Mouse (Mus musculus): ENCODE measurements around the gene Krt83. TPM values are rescaled to one million over a fixed set of nuclear protein-coding genes. Genes with fewer than 3 reads are reported as not detected.

The Krt83 gene
- polyA plus RNA-seq, 1 experiment from 2014 or later: not detected

Other genes starting within 250 kb of the Krt83 start
- 4.5 and 5.0 TPM in 2 replicates for gene Nr4a1, start 237.2 kb downstream of the Krt83 start, polyA plus RNA-seq (2014; fragmentation: Nextera tagmentation; extraction: Ambion mirVana)
- gene Atg101, start 207.2 kb downstream of the Krt83 start, polyA plus RNA-seq (2014; fragmentation: Nextera tagmentation; extraction: Ambion mirVana): 71.8 and 76.5 TPM in 2 replicates
- 25.8 and 28.2 TPM in 2 replicates for gene 6030408B16Rik, start 198.3 kb downstream of the Krt83 start, polyA plus RNA-seq (2014; fragmentation: Nextera tagmentation; extraction: Ambion mirVana)
- 2.4 and 3.6 TPM in 2 replicates for gene Krt80, start 121.3 kb downstream of the Krt83 start, polyA plus RNA-seq (2014; fragmentation: Nextera tagmentation; extraction: Ambion mirVana)
- gene Krt7, start 80.5 kb downstream of the Krt83 start, polyA plus RNA-seq (2014; fragmentation: Nextera tagmentation; extraction: Ambion mirVana): 34.6 and 44.0 TPM in 2 replicates
- not detected in 2 replicates for gene Krt87, start 52.7 kb downstream of the Krt83 start, polyA plus RNA-seq (2014; fragmentation: Nextera tagmentation; extraction: Ambion mirVana)
- 0.21 TPM in 1 of 2 replicates, not detected in the other for gene Krt88, start 43.8 kb downstream of the Krt83 start, polyA plus RNA-seq (2014; fragmentation: Nextera tagmentation; extraction: Ambion mirVana)
- gene Krt81, start 27.8 kb downstream of the Krt83 start, polyA plus RNA-seq (2014; fragmentation: Nextera tagmentation; extraction: Ambion mirVana): not detected in 2 replicates
- gene Krt86, start 18.0 kb downstream of the Krt83 start, polyA plus RNA-seq (2014; fragmentation: Nextera tagmentation; extraction: Ambion mirVana): not detected in 2 replicates
- gene Gm49425, start 25.7 kb upstream of the Krt83 start, polyA plus RNA-seq (2014; fragmentation: Nextera tagmentation; extraction: Ambion mirVana): not detected in 2 replicates
- not detected in 2 replicates for gene Krt84, start 41.3 kb upstream of the Krt83 start, polyA plus RNA-seq (2014; fragmentation: Nextera tagmentation; extraction: Ambion mirVana)
- gene Krt82, start 59.2 kb upstream of the Krt83 start, polyA plus RNA-seq (2014; fragmentation: Nextera tagmentation; extraction: Ambion mirVana): not detected in 2 replicates
- gene Krt90, start 71.4 kb upstream of the Krt83 start, polyA plus RNA-seq (2014; fragmentation: Nextera tagmentation; extraction: Ambion mirVana): 0.17 and 0.22 TPM in 2 replicates
- 0.11 and 0.23 TPM in 2 replicates for gene Krt75, start 82.4 kb upstream of the Krt83 start, polyA plus RNA-seq (2014; fragmentation: Nextera tagmentation; extraction: Ambion mirVana)
- gene Gm5414, start 136.7 kb upstream of the Krt83 start, polyA plus RNA-seq (2014; fragmentation: Nextera tagmentation; extraction: Ambion mirVana): not detected in 2 replicates
- gene Gm5478, start 155.9 kb upstream of the Krt83 start, polyA plus RNA-seq (2014; fragmentation: Nextera tagmentation; extraction: Ambion mirVana): not detected in 2 replicates
- gene Krt6b, start 188.8 kb upstream of the Krt83 start, polyA plus RNA-seq (2014; fragmentation: Nextera tagmentation; extraction: Ambion mirVana): not detected in 2 replicates
- gene Krt6a, start 202.8 kb upstream of the Krt83 start, polyA plus RNA-seq (2014; fragmentation: Nextera tagmentation; extraction: Ambion mirVana): not detected in 2 replicates
- not detected in 2 replicates for gene Krt5, start 221.4 kb upstream of the Krt83 start, polyA plus RNA-seq (2014; fragmentation: Nextera tagmentation; extraction: Ambion mirVana)

Measured in kidney, embryonic 14.5 days (tissue).